Mouse (Mus musculus) hindlimb bud, embryonic 11.5 days (tissue): ENCODE data around the gene Rab37.

Experiments used
- DNase-seq: peaks from one replicate; pipeline ENCODE4 v3.0.0-alpha.2; 2012; ENCODE audit warnings: low read depth, low spot score; ENCODE audit errors: extremely low spot score

Rab37 gene

DNA sequence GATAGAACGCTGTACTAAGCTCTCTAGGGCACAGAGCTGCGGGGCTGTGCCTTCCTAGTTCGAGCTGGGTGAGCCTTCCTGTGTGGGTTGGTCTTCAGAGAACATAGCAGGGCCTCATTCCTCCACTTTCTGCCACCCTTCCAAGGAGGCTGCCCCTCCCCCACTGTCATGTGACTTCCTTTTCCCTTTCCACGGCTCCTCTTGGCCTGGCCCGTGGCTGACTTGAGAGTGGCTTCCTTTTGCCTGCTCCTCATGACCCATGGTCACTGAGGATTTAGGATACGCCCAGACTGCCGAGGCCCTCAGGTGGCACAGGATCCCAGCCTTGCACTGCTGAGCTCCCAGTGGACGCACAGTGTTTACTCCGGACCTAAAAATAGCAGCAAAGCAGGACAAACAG is 100.9 kb downstream of the Rab37 start:
- DNase-seq = no peak

DNA sequence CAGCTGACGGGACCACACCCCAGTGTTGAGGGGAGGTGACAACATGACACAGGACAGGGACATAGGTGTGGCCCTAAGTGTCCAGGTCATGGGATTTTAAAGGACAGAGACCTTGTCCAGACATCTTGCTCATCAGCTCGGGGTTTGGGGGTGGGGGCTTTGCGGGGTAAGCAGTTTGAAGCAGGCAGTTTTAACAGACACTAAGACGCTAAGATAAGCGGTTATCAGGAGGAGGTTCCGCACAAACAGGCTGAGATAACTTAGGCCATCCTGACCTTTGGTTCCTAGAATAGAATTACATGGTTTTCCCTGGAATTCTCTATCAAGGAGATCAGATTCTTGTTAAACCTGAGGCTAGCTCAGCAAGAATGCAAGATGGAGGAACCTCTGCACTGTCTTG is 103.5 kb downstream of the Rab37 start:
- DNase-seq = no peak

DNA sequence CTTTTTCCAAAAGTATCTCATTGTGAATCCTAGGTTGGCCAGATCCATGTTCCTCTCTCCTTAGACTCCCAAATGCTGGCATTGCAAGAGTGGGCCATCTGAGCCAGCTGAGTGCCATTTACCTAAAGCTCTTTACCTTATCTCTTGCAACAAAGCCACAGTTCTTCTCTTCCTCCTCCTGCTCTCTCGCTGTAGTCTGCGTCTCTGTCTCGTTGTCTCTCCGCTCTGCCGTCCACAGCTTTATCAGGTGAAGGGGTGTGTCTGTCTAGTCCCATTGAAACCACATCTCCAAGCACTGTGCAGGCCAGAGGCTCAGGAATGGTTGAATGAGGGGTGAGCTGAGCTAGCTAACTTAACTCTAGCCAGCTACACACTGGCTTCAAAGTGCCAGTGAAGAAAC is 104.7 kb downstream of the Rab37 start:
- DNase-seq = no peak

DNA sequence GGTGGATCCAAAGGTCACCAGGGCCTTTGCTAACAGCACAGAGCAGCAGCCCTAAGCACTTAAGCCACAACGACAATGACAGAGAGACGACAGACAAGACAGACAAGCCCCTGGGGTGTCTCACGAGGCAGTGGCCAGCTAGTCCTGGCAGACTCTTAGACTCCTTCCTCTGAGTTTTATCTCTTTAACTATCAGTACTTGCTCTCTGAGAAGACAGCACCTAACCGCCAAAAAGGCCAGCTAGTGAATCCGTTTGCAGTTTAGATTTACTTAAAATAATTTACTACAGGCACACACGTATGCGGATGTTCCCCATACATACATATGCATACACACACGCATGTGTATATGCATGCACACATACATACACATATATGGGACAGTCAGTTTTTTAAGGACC is 106.3 kb downstream of the Rab37 start:
- DNase-seq = no peak

DNA sequence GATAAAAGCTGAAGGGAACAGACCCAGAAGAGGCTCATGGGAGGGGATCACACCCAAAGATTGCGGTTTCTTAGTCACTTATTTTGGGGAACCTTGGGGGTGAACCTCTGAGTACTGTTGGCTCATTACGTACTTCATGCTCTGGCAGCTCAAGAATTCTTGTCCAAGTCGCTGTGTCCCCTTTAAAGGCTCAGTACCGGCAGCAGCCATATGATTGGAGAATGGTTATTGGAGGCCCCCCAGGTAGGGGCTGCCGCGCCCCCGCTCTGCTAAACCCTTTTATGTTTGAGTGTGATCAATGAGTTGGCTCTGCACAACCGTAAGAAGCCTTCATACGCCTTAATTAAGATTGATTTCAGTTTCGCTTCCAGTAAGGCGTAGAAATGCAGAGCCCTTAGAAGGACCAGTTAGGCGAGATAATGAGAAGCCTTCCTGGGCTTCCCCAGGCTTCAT is 107.7 kb downstream of the Rab37 start:
- no peak for DNase-seq

DNA sequence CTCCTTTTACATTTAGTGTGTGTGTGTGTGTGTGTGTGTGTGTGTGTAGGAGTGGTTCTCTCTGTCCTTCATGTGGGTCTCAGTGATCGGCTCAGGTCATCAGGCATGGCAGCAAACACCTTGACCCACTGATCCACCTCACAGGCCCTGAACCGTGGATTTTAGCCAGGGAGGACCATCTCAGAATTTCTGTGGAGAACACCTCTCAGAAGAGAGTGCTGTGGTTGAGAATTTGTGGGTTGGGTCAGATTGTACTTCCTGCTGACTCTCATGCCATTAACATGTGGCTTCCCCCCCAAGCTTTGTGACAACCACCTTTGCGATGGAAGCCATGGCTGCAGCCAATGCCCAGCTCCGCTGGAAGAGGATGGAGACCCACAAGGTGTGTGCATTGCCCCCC is 109.3 kb downstream of the Rab37 start:
- DNase-seq = no peak

DNA sequence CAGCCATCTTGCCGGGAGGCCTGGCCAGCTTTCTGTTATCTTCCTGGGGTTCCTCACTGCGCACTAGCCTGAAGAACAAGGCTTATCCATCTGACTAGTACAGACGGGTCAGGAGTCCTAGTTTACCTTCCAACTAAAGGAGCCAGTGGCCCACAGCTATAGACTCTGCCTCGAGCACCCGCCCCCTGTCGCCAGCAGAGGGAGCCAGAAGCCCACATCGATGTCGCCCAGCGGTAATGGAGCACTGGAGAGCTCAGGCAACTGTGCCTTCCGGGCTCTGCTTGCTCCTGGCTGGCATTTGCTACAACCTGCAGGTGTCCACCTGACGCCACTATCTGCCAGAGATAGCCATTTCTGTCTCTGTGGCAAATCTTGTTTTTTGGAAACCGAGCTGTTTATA is 111.1 kb downstream of the Rab37 start:
- no peak for DNase-seq

DNA sequence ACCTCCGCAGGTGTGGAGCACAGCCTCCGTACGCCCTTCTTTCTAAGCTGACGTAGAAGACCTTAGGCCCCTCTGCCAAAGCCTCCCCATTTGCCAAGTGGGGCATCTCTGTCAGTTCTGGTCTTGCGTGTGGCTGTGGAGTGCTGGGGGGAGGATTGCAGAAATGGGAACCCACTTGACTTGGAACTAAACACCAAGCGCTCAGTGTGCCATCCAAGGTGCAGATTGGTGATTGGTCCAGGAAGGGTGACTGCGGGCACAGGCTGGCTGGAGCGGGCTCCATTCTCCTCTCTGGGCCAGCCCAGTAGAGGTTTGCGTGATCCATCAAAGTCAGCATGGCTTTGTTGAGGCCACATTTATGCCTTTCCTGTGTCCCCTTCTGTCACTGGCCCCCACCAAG is 111.5 kb downstream of the Rab37 start:
- no peak for DNase-seq

DNA sequence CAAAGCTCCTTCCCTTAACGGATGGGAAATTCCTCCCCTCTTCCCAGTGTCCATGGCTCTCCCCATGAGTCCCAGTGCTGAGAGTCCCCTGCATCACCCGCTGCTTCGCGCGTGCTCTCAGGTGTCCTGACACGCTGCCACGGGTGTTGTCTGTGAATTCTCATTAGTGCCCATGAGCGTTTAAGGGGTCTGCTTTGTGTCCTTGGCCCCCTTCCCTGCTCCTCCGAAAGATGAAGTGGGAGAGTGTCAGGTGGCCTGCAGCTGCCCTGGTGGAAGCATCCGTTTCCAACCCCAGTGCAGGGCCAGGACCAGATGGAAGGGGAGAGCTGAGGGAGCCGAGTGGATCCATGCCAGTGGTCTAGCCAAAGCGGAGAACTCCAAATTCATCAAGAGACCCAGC is 116.9 kb downstream of the Rab37 start:
- no peak for DNase-seq

DNA sequence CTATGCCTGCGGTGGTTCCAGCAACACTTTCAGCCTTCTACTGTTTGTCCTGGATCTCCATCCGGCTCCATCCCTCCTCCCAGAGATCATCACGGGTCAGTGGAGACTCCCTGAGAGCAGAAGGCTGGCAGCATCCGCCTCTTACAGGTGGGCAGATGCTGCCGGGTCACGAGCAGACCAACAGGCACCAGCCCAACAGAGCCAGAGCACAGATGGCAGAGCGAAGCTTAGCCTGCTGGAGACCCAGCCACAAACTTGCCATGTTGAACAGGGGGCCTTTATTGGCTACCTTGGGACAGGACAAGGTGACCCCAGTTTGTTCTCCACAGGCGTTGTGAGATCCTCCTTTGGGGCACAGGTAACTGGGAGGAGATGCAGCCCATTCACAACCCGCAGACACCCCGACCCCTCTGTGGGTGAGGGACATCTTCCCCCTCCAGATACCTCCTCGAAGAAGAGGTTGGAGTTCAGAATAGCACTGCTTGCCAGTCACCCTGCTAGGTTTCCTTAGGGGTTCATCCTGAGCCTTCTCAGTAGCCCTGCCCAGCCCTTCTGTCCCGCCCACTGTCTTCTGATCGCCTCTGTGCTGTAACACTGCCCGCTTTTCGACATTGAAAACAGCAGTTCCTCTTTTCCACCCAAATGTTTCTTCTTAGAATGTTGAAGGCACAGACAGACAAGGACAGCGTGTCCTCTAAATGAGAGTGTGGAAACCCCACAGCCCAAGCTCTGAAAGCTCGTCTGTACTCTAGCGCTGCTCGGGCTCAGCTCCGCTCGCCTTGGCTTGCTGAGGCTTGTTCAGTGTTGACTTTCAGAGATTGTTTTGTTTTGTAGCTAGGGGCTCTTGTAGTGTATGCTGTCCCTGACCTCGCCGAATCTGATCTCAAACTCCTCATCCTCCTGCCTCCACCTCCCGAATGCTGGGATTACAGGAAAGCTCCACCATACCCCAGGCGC is 117.8 kb downstream of the Rab37 start:
- DNase-seq = no peak

DNA sequence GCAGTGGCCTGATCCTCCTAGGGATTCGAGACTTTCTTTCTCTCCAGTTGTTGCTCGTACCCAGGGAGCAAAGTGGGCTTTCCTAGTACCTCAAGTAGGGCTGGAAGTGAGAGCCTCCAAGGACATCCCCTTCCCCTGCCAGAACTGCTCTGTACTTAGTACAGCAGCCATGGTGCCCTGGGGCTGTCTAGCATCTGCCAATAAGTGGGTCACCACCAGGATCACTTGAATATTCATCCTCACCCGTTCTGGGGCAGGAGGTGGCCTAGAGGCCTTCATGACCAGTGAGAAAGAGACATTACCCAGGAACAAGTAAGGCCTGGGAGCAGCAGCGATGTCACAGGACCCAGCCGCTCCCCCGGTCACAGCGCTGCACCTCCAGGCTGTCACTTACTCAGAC is 118.7 kb downstream of the Rab37 start:
- DNase-seq = no peak
